Mouse (Mus musculus) myocyte (in vitro differentiated cells): ENCODE data around the gene Lrrc55. TPM values are rescaled to one million over a fixed set of nuclear protein-coding genes. Genes with fewer than 3 reads are reported as not detected.

Source experiments
- polyA plus RNA-seq: library from polyadenylated mRNA; unstranded; fragments of >200 nt; fragmentation: generic; extraction: Trizol; gene quantifications from one replicate; pipeline ENCODE4 v1.2.1, GENCODE M21; 2012; ENCODE audit warnings: missing spikeins

Lrrc55 gene
- polyA plus RNA-seq, 1 experiment: 0.04 TPM

Other genes with a start within 250 kb of the Lrrc55 start
- not detected for gene Prg2, start 216.7 kb downstream of the Lrrc55 start, polyA plus RNA-seq
- not detected for gene Prg3, start 209.0 kb downstream of the Lrrc55 start, polyA plus RNA-seq
- 123 TPM for gene Ssrp1, start 160.0 kb downstream of the Lrrc55 start, polyA plus RNA-seq
- gene P2rx3, start 159.7 kb downstream of the Lrrc55 start, polyA plus RNA-seq: 53.1 TPM
- 84.0 TPM for gene Tnks1bp1, start 149.2 kb downstream of the Lrrc55 start, polyA plus RNA-seq
- gene Aplnr, start 61.0 kb downstream of the Lrrc55 start, polyA plus RNA-seq: 0.06 TPM
- gene Olfr987, start 142.1 kb upstream of the Lrrc55 start, polyA plus RNA-seq: not detected
- not detected for gene Olfr988, start 166.0 kb upstream of the Lrrc55 start, polyA plus RNA-seq
- not detected for gene Olfr992, start 212.3 kb upstream of the Lrrc55 start, polyA plus RNA-seq
- gene Olfr993, start 217.7 kb upstream of the Lrrc55 start, polyA plus RNA-seq: not detected
- not detected for gene Olfr994, start 239.3 kb upstream of the Lrrc55 start, polyA plus RNA-seq
- not detected for gene Olfr995, start 246.4 kb upstream of the Lrrc55 start, polyA plus RNA-seq